Mouse (Mus musculus) lung, embryonic 15.5 days (tissue): Measurements from ENCODE around the gene Slc25a5. TPM values are rescaled to one million over a fixed set of nuclear protein-coding genes. Genes with fewer than 3 reads are reported as not detected.

Source experiments
- ATAC-seq: fragments of 200-750 bp; cut with Nextera tagmentation; 2 replicates; pipeline ENCODE4 v1.8.0; 2017; ENCODE audit warnings: moderate number of reproducible peaks, borderline replicate concordance; ENCODE audit not compliant: low FRiP score, low TSS enrichment; ENCODE audit errors: extremely low read depth
- H3K27ac ChIP-seq: fragments of 300-500 bp; sonication (generic); 2 replicates; pipeline ENCODE4 v1.5.1; 2015; ENCODE audit warnings: moderate library complexity, mild to moderate bottlenecking, inconsistent platforms
- H3K27me3 ChIP-seq: fragments of 300-500 bp; sonication (generic); 2 replicates; pipeline ENCODE4 v1.6.1; 2015; ENCODE audit warnings: inconsistent platforms
- H3K36me3 ChIP-seq: fragments of 300-500 bp; sonication (generic); 2 replicates; pipeline ENCODE4 v1.6.1; 2015; ENCODE audit warnings: inconsistent platforms
- H3K4me1 ChIP-seq: fragments of 300-500 bp; sonication (generic); 2 replicates; pipeline ENCODE4 v1.6.1; 2015; ENCODE audit warnings: inconsistent platforms
- H3K4me2 ChIP-seq: fragments of 300-500 bp; sonication (generic); 2 replicates; pipeline ENCODE4 v1.6.1; 2015; ENCODE audit warnings: inconsistent platforms, mild to moderate bottlenecking, moderate library complexity
- H3K4me3 ChIP-seq: fragments of 300-500 bp; sonication (generic); 2 replicates; pipeline ENCODE4 v1.5.1; 2015; ENCODE audit warnings: mild to moderate bottlenecking, inconsistent platforms
- H3K9ac ChIP-seq: fragments of 300-500 bp; sonication (generic); 2 replicates; pipeline ENCODE4 v1.6.1; 2015; ENCODE audit warnings: inconsistent platforms
- H3K9me3 ChIP-seq: fragments of 300-500 bp; sonication (generic); 2 replicates; pipeline ENCODE4 v1.6.1; 2016; ENCODE audit warnings: inconsistent platforms
- WGBS: fragments of 180-500 bp; shearing (Covaris S2); methylation state at CpG from one replicate; pipeline ENCODE4 v1.1.7; 2015; 5-methylcytosine and 5-hydroxymethylcytosine counted together
- polyA plus RNA-seq: library from polyadenylated mRNA; unstranded; fragments of >200 nt; fragmentation: Nextera tagmentation; extraction: Ambion mirVana; gene quantifications from 2 replicates; pipeline ENCODE4 v1.2.1, GENCODE M21; 2015

Slc25a5 gene
- polyA plus RNA-seq, 1 experiment from 2014 or later, result 645 TPM

DNA sequence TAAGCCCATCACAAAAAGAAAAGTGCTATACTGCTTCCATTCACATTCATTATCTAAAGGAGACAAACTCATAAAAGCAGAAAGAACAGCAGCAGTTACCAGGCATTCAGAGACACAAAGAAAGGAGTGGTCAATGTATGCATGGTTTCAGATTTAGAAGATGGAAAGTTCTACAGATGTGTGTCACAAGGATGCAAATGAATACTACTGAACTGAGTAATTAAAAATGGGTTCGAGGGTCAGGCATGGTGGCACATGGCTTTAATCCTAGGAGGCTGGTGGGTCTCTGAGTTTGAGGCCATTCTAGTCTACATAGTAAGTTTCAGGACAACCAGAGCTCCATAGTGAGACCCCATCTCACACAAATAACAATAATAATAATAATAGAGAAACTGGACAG, 51.7 kb downstream of the Slc25a5 start:
- Histone ChIP-seq H3K9me3 (no peaks in the 10 kb centered on the region), H3K4me2 (no peak overlapping the region), H3K4me3 (no peak overlapping the region), H3K27ac (no peak overlapping the region), H3K4me1 (no peaks in the 10 kb centered on the region), H3K9ac (no peak overlapping the region), H3K27me3 (no peaks in the 10 kb centered on the region), H3K36me3 (no peaks in the 10 kb centered on the region)
- ATAC-seq, result no peak
- WGBS, result 96% methylated on average over 1 of the region's 1 CpGs

Other genes with a start within 250 kb of the Slc25a5 start
- gene Pgrmc1, start 197.4 kb upstream of the Slc25a5 start, polyA plus RNA-seq, result 233 and 239 TPM in 2 replicates
- 2.9 TPM in 2 replicates for gene Akap17b, start 150.3 kb upstream of the Slc25a5 start, polyA plus RNA-seq
- 1.7 and 2.2 TPM in 2 replicates for gene Slc25a43, start 52.0 kb upstream of the Slc25a5 start, polyA plus RNA-seq
- gene Ube2a, start 78.2 kb downstream of the Slc25a5 start, polyA plus RNA-seq, result 129 and 132 TPM in 2 replicates
- 31.6 and 35.7 TPM in 2 replicates for gene C330007P06Rik, start 78.5 kb downstream of the Slc25a5 start, polyA plus RNA-seq
- gene Nkrf, start 107.2 kb downstream of the Slc25a5 start, polyA plus RNA-seq, result 1.4 and 1.5 TPM in 2 replicates
- 17.7 and 20.1 TPM in 2 replicates for gene Sept6, start 196.1 kb downstream of the Slc25a5 start, polyA plus RNA-seq